Mouse (Mus musculus): ENCODE measurements around the gene Rnf148. TPM values are rescaled to one million over a fixed set of nuclear protein-coding genes. Genes with fewer than 3 reads are reported as not detected.

The Rnf148 gene
- 0.09 and 0.12 TPM in 2 replicates for polyA plus RNA-seq (2015; fragmentation: Nextera tagmentation; extraction: Ambion mirVana)

GRCm38 (mm10) chr6:23655036-23655435 is at the start of gene Rnf148:
TSS of gene Rnf148 (minus strand) at chr6:23655136.
- Histone ChIP-seq H3K27me3 (replicated peaks; ENCODE audit: control insufficient read depth, insufficient read depth, low read length) (no peaks in the 10 kb centered on the region), H3K4me2 (replicated peaks; ENCODE audit: low read depth) (no peak within 1 kb of the TSS)
- TF ChIP-seq CTCF (IDR thresholded peaks at IDR 0.05; ENCODE audit: low read depth): no peak

GRCm38 (mm10) chr6:23700879-23701278 is 45.9 kb upstream of the Rnf148 start:
- Histone ChIP-seq H3K27ac (ENCODE audit: low read depth, low read length) (no peak overlapping the region), H3K4me3 (ENCODE audit: low read depth, low read length) (no peak overlapping the region), H3K9me3 (ENCODE audit: control insufficient read depth) (no peaks in the 10 kb centered on the region), H3K4me2 (replicated peaks; ENCODE audit: low read depth) (no peak overlapping the region), H3K36me3 (ENCODE audit: control insufficient read depth, insufficient read depth) (no peaks in the 10 kb centered on the region), H3K9ac (ENCODE audit: low read depth, low read length) (no peak overlapping the region), H3K27me3 (replicated peaks; ENCODE audit: control insufficient read depth, insufficient read depth, low read length) (no peaks in the 10 kb centered on the region), H3K4me1 (replicated peaks; ENCODE audit: control insufficient read depth, insufficient read depth, low read length) (no peaks in the 10 kb centered on the region)
- 70% methylated on average over 3 of the region's 3 CpGs for WGBS
- ATAC-seq: no peak
- TF ChIP-seq CTCF (IDR thresholded peaks at IDR 0.05; ENCODE audit: low read depth): no peak

More at GRCm38 (mm10) chr6:23655036-23655435, at the start of gene Rnf148:
- Histone ChIP-seq H3K9me3 (ENCODE audit: control insufficient read depth) (no peaks in the 10 kb centered on the region), H3K4me1 (replicated peaks; ENCODE audit: control insufficient read depth, insufficient read depth, low read length) (no peaks in the 10 kb centered on the region), H3K27ac (ENCODE audit: low read depth, low read length) (no peak within 1 kb of the TSS), H3K36me3 (ENCODE audit: control insufficient read depth, insufficient read depth) (no peaks in the 10 kb centered on the region), H3K4me3 (ENCODE audit: low read depth, low read length) (no peak within 1 kb of the TSS), H3K9ac (ENCODE audit: low read depth, low read length) (no peak within 1 kb of the TSS)
- ATAC-seq: no peak
- WGBS: 90% methylated on average over 2 of the region's 2 CpGs

DNA sequence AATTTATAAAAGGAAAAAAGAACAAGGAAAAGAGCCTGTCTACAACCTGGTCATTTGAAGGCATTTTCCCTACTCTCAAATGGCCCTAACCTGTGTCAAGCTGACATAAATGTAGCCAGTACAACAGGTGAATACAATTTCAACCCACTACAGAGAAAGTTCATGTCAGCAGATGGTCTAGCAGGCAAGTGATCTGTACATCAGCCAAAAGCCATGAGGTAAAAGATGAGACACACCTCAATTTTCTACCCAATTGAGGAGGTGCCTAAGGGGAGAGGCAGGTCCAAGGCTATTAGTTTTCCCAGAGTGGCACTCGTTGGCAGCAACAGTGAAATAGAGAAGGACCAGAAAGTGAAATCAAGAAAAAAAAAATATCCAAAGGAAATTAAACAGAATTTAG is 23.2 kb upstream of the Rnf148 start:
- 69% methylated on average over 1 of the region's 1 CpGs for WGBS
- ATAC-seq: no peak
- Histone ChIP-seq H3K4me2 (replicated peaks; ENCODE audit: low read depth) (no peak overlapping the region), H3K9me3 (ENCODE audit: control insufficient read depth) (no peaks in the 10 kb centered on the region), H3K4me1 (replicated peaks; ENCODE audit: control insufficient read depth, insufficient read depth, low read length) (no peaks in the 10 kb centered on the region), H3K9ac (ENCODE audit: low read depth, low read length) (no peak overlapping the region), H3K4me3 (ENCODE audit: low read depth, low read length) (no peak overlapping the region), H3K36me3 (ENCODE audit: control insufficient read depth, insufficient read depth) (no peaks in the 10 kb centered on the region), H3K27ac (ENCODE audit: low read depth, low read length) (no peak overlapping the region), H3K27me3 (replicated peaks; ENCODE audit: control insufficient read depth, insufficient read depth, low read length) (no peaks in the 10 kb centered on the region)
- TF ChIP-seq CTCF (IDR thresholded peaks at IDR 0.05; ENCODE audit: low read depth): no peak

GRCm38 (mm10) chr6:23650205-23650604 is 4.7 kb downstream of the Rnf148 start, which contains the start of gene Rnf133:
TSS of gene Rnf133 (minus strand) at chr6:23650305.
- Histone ChIP-seq H3K27ac (ENCODE audit: low read depth, low read length) (no peak within 1 kb of the TSS), H3K9me3 (ENCODE audit: control insufficient read depth) (no peaks in the 10 kb centered on the region), H3K9ac (ENCODE audit: low read depth, low read length) (no peak within 1 kb of the TSS), H3K4me1 (replicated peaks; ENCODE audit: control insufficient read depth, insufficient read depth, low read length) (no peaks in the 10 kb centered on the region), H3K36me3 (ENCODE audit: control insufficient read depth, insufficient read depth) (no peaks in the 10 kb centered on the region), H3K4me3 (ENCODE audit: low read depth, low read length) (no peak within 1 kb of the TSS), H3K27me3 (replicated peaks; ENCODE audit: control insufficient read depth, insufficient read depth, low read length) (no peaks in the 10 kb centered on the region), H3K4me2 (replicated peaks; ENCODE audit: low read depth) (no peak within 1 kb of the TSS)
- 84% methylated on average over 2 of the region's 2 CpGs for WGBS
- no peak for ATAC-seq
- TF ChIP-seq CTCF (IDR thresholded peaks at IDR 0.05; ENCODE audit: low read depth): no peak

DNA sequence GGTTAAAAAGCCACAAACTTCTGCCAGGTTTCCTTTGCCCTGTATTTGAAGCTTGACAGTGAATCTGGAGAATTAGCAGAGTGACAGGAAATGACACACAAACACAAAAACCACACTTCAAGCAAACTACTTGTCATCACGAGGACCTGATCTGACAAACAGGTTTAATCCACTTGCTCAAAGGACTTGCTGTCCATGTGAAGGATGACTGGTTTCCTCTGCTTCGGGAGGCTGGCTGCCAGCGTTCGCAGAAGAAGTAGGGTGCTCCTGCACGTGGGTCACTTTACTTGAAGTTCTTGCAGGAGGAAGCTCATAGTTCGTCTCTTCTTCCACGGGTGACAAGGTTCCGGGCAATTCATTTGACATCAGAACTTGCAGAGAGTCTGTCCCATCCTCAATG is 6.2 kb downstream of the Rnf148 start:
- ATAC-seq: no peak
- H3K36me3 ChIP-seq (ENCODE audit: control insufficient read depth, insufficient read depth): no peaks in the 10 kb centered on the region
- H3K27ac ChIP-seq (ENCODE audit: low read depth, low read length): no peak overlapping the region
- no peaks in the 10 kb centered on the region for H3K27me3 ChIP-seq (replicated peaks; ENCODE audit: control insufficient read depth, insufficient read depth, low read length)
- H3K4me1 ChIP-seq (replicated peaks; ENCODE audit: control insufficient read depth, insufficient read depth, low read length): no peaks in the 10 kb centered on the region
- no peak overlapping the region for H3K9ac ChIP-seq (ENCODE audit: low read depth, low read length)
- 70% methylated on average over 8 of the region's 8 CpGs for WGBS
- H3K4me3 ChIP-seq (ENCODE audit: low read depth, low read length): no peak overlapping the region
- no peaks in the 10 kb centered on the region for H3K9me3 ChIP-seq (ENCODE audit: control insufficient read depth)
- TF ChIP-seq CTCF (IDR thresholded peaks at IDR 0.05; ENCODE audit: low read depth): no peak
- no peak overlapping the region for H3K4me2 ChIP-seq (replicated peaks; ENCODE audit: low read depth)

DNA sequence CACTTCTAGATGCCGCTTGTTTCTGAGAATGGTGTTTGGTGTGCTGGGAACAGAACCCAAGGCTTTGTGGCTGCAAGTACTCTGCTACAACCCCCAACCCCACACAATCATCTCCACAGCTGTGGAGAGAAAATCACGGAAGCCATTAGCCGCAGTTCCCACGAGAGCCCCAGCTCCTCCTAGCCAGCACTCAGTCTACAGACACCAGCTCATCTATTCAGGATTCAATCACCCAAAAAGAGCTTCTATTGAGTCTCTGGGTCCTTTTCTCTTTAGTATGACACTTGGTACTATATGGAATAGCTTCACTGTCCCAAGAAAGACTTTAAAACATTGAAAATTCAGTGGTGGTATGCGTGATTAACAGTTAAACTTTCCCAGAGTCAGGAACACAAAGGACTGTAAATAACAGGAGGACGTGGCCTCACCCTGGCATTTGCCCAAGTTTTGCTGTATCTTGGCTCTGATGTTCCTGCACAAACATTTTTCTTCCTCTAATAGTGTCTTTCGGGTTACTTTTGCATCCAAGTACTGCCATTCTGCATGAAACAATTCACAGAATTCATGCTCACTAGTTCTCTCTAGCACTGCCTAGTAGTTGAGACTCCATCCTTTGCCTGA is 7.2 kb downstream of the Rnf148 start:
- Histone ChIP-seq H3K27ac (ENCODE audit: low read depth, low read length) (no peak overlapping the region), H3K9ac (ENCODE audit: low read depth, low read length) (no peak overlapping the region), H3K4me3 (ENCODE audit: low read depth, low read length) (no peak overlapping the region), H3K9me3 (ENCODE audit: control insufficient read depth) (no peaks in the 10 kb centered on the region), H3K4me2 (replicated peaks; ENCODE audit: low read depth) (no peak overlapping the region), H3K27me3 (replicated peaks; ENCODE audit: control insufficient read depth, insufficient read depth, low read length) (no peaks in the 10 kb centered on the region), H3K36me3 (ENCODE audit: control insufficient read depth, insufficient read depth) (no peaks in the 10 kb centered on the region), H3K4me1 (replicated peaks; ENCODE audit: control insufficient read depth, insufficient read depth, low read length) (no peaks in the 10 kb centered on the region)
- whole genome bisulfite sequencing: 66% methylated on average over 7 of the region's 7 CpGs
- TF ChIP-seq CTCF (IDR thresholded peaks at IDR 0.05; ENCODE audit: low read depth): no peak
- no peak for ATAC-seq
